26 mouse cellular contexts compared by ENCODE assay signal in the genomic region with DNA sequence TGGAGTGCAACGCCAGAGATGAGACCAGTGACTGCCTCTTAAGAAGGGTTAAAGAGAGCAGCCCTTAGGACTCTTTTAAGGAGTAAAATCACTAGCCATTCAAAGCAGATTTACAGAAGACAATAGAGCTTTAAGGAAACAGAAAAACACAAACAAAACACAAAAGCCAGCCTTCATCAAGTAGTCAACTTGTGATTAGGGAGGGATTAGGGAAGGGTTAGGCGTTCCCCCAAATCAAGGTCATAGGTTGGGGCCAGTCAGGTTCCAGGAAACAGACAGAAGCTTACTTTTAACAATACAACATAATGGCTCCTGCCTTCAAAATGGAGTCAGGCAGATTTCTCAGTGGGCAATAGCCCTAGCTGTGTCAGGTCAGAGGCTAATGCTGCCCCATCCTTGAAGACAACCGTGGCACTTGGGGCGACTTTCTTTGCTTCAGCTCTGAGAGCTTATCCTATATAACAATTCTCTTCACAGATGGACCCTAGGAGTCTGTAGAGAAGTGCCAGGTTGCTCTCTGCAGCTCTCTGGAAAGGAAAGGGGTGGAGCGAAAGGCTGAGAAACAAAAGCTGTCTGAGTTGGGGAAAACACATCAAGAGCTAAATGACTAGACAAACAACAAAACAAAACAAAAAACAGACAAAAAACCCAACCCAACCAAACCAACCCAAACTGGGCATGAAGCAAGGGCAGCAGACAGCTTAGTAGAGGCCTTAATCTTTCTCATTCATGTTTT. TPM values are rescaled to one million over a fixed set of nuclear protein-coding genes. Genes with fewer than 3 reads are reported as not detected.
"Had no signal": no experiment of that assay in that cellular context is flagged by ENCODE, and none has a peak within 500 bp of the region (broad histone marks: within the 10 kb centered on the region; RNA-seq: fewer than 3 reads in every experiment).

No protein-coding gene starts in this region.

- H3K4me2 ChIP-seq: kidney, embryonic 15.5 days; limb, embryonic 12.5 days; limb, embryonic 15.5 days; liver, embryonic 11.5 days; lung, embryonic 14.5 days; midbrain, embryonic 13.5 days; neural tube, embryonic 12.5 days; neural tube, embryonic 15.5 days had no signal

- H3K4me3 ChIP-seq: kidney, embryonic 15.5 days; limb, embryonic 12.5 days; limb, embryonic 15.5 days; midbrain, embryonic 13.5 days; neural tube, embryonic 12.5 days; neural tube, embryonic 15.5 days had no signal

- H3K9me3 ChIP-seq: kidney, embryonic 15.5 days; limb, embryonic 12.5 days; limb, embryonic 15.5 days; midbrain, embryonic 13.5 days; neural tube, embryonic 12.5 days; neural tube, embryonic 15.5 days had no signal

- ATAC-seq: liver, postnatal 0 days; lung, postnatal 0 days; midbrain, embryonic 13.5 days; midbrain, embryonic 16.5 days had no signal

- H3K27ac ChIP-seq: kidney, embryonic 15.5 days; limb, embryonic 12.5 days; limb, embryonic 15.5 days; liver, embryonic 14.5 days; macrophage; midbrain, embryonic 13.5 days; neural tube, embryonic 12.5 days; neural tube, embryonic 15.5 days had no signal

- H3K9ac ChIP-seq: kidney, embryonic 15.5 days; limb, embryonic 12.5 days; limb, embryonic 15.5 days; liver, embryonic 14.5 days; liver, postnatal 0 days; lung, embryonic 14.5 days; midbrain, embryonic 13.5 days; neural tube, embryonic 12.5 days; neural tube, embryonic 15.5 days had no signal

- H3K36me3 ChIP-seq: kidney, embryonic 15.5 days; limb, embryonic 12.5 days; limb, embryonic 15.5 days; midbrain, embryonic 13.5 days; neural tube, embryonic 12.5 days; neural tube, embryonic 15.5 days had no signal

- DNase-seq: kidney, adult 2 months; kidney, postnatal 10 days; kidney, postnatal 36 days; left cerebral cortex, postnatal 4 days; liver, postnatal 0 days; lung, embryonic 14.5 days; thymus, adult 18-20 months; thymus, postnatal 36 days had no signal

- H3K4me1 ChIP-seq: kidney, embryonic 15.5 days; limb, embryonic 15.5 days; midbrain, embryonic 13.5 days; neural tube, embryonic 12.5 days had no signal

- H3K27me3 ChIP-seq: kidney, embryonic 15.5 days; limb, embryonic 12.5 days; limb, embryonic 15.5 days; midbrain, embryonic 13.5 days; neural tube, embryonic 12.5 days; neural tube, embryonic 15.5 days had no signal

RNA-seq across cellular contexts. Expression of a gene that starts 24.0 kb away (rescaled TPM):
- polyA plus RNA-seq: macrophage had no signal

RNA-seq across cellular contexts. Expression of a gene that starts 41.2 kb away (rescaled TPM):
- total RNA-seq: layer of hippocampus, adult 8-10 months; layer of hippocampus, postnatal 10 days; left cerebral cortex, adult 8-10 months; left cerebral cortex, postnatal 14 days; left cerebral cortex, postnatal 4 days; megakaryocyte, adult 5-6 weeks had no signal
- polyA plus RNA-seq: lung, embryonic 14.5 days; macrophage; midbrain, embryonic 13.5 days; midbrain, embryonic 16.5 days; neural tube, embryonic 15.5 days; small intestine, adult 2 months; spleen, adult 2 months had no signal
